Mouse (Mus musculus) liver, postnatal 0 days (tissue): Measurements from ENCODE around the gene Rap1b. TPM values are rescaled to one million over a fixed set of nuclear protein-coding genes. Genes with fewer than 3 reads are reported as not detected.
A peak's percentile ranks its signal among the peaks of the same experiment; 100 is the strongest.

Experiments used
- ATAC-seq: fragments of 200-750 bp; cut with Nextera tagmentation; 2 replicates; pipeline ENCODE4 v1.8.0; 2017; ENCODE audit warnings: mild to moderate bottlenecking, moderate library complexity
- DNase-seq: peaks from one replicate; pipeline ENCODE4 v3.0.0-alpha.2; 2016
- H3K27ac ChIP-seq: fragments of 300-500 bp; sonication (generic); 2 replicates; pipeline ENCODE4 v1.5.1; 2014; ENCODE audit warnings: antibody characterized with exemption, moderate library complexity, mild to moderate bottlenecking, low read depth
- H3K27me3 ChIP-seq: fragments of 300-500 bp; sonication (generic); 2 replicates; pipeline ENCODE4 v1.6.1; 2014; ENCODE audit warnings: low read length, control low read depth, mixed read lengths; ENCODE audit not compliant: insufficient read depth
- H3K36me3 ChIP-seq: fragments of 300-500 bp; sonication (generic); replicated peaks from 2 replicates; pipeline ENCODE4 v1.6.1; 2014; ENCODE audit warnings: mild to moderate bottlenecking, control low read depth, low read length, moderate library complexity, mixed read lengths; ENCODE audit not compliant: insufficient read depth
- H3K4me1 ChIP-seq: fragments of 300-500 bp; sonication (generic); 2 replicates; pipeline ENCODE4 v1.6.1; 2014; ENCODE audit warnings: antibody characterized with exemption, mild to moderate bottlenecking, control low read depth; ENCODE audit not compliant: insufficient read depth
- H3K4me2 ChIP-seq: fragments of 300-500 bp; sonication (generic); 2 replicates; pipeline ENCODE4 v1.6.1; 2014; ENCODE audit warnings: low read depth, mild to moderate bottlenecking, low read length, moderate library complexity, mixed read lengths
- H3K4me3 ChIP-seq: fragments of 300-500 bp; sonication (generic); 2 replicates; pipeline ENCODE4 v1.5.1; 2014; ENCODE audit warnings: low read depth, low read length
- H3K9ac ChIP-seq: fragments of 300-500 bp; sonication (generic); replicated peaks from 2 replicates; pipeline ENCODE4 v1.6.1; 2014; ENCODE audit warnings: mild to moderate bottlenecking, moderate library complexity
- H3K9me3 ChIP-seq: fragments of 300-500 bp; sonication (generic); 2 replicates; pipeline ENCODE4 v1.6.1; 2016; ENCODE audit warnings: mild to moderate bottlenecking, control low read depth, low read length, mixed read lengths
- CTCF ChIP-seq: sonication (generic); IDR thresholded peaks from 2 replicates; pipeline ENCODE4 v1.5.1; 2016; ENCODE audit warnings: antibody characterized with exemption, low read depth
- EP300 ChIP-seq: IDR thresholded peaks from 2 replicates; pipeline ENCODE4 v1.6.1; 2016; ENCODE audit warnings: antibody characterized with exemption, low read depth, mild to moderate bottlenecking
- WGBS: fragments of 180-500 bp; shearing (Covaris S2); extraction: QIAGEN DNeasy Blood & Tissue Kit; methylation state at CpG from one replicate; pipeline ENCODE4 v1.1.7; 2014; ENCODE audit not compliant: insufficient replicate concordance; 5-methylcytosine and 5-hydroxymethylcytosine counted together
- polyA plus RNA-seq: library from polyadenylated mRNA; unstranded; fragments of >200 nt; fragmentation: Nextera tagmentation; extraction: Ambion mirVana; gene quantifications from 2 replicates; pipeline ENCODE4 v1.2.1, GENCODE M21; 2015

The Rap1b gene
- polyA plus RNA-seq, 1 experiment from 2014 or later = 105 TPM

DNA sequence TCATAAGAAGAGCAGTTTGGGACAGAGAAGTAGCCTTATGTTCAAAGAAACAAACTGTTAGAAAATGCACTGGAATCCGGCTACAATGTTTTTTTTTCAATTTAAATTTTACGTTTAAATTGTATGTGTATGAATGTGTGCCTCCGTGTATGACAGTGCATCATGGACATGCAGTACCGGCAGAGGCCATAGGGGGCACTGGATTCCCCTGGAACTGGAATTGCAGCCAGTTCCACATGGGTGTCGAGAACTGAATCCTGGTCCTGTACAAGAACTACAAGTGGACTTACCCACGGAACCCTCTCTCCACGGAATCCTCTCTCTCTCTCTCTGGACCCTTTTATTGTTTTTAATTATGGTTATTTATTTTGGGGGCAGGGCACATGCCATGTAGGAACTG is 49.7 kb downstream of the Rap1b start:
- H3K27ac ChIP-seq = no peak overlapping the region
- no peak overlapping the region for H3K4me2 ChIP-seq
- H3K9ac ChIP-seq = no peak overlapping the region
- WGBS = 91% methylated on average over 7 of the region's 7 CpGs
- DNase-seq (peak; percentile 50), ATAC-seq (no peak)
- TF ChIP-seq EP300 = no peak
- TF ChIP-seq CTCF = peak; percentile 69
- H3K27me3 ChIP-seq = no peaks in the 10 kb centered on the region
- no peaks in the 10 kb centered on the region for H3K36me3 ChIP-seq
- no peaks in the 10 kb centered on the region for H3K9me3 ChIP-seq
- no peak overlapping the region for H3K4me3 ChIP-seq
- peaks cover 15% of the 10 kb centered on the region for H3K4me1 ChIP-seq

DNA sequence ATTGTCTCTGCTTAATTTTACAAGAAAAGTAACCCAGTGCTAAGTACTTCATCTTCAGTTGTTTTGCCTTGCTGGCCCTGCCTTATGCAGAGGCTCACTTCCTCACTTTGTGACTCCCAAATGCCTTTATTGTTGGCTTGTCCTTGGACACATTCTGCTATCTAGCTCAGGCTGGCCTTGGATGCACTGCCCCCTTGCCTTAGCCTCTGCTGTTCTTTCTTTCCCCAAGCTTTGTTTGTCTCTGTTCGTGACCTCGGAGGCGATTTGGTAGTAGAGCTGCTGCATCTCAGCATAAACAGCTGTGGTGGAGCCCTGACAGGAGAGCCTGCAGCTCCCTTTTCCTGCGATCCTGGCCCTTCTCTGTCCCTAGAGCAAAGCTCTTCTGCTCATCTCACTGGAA is 50.6 kb downstream of the Rap1b start:
- DNase-seq = no peak
- H3K9me3 ChIP-seq = no peaks in the 10 kb centered on the region
- 65% methylated on average over 4 of the region's 4 CpGs for WGBS

DNA sequence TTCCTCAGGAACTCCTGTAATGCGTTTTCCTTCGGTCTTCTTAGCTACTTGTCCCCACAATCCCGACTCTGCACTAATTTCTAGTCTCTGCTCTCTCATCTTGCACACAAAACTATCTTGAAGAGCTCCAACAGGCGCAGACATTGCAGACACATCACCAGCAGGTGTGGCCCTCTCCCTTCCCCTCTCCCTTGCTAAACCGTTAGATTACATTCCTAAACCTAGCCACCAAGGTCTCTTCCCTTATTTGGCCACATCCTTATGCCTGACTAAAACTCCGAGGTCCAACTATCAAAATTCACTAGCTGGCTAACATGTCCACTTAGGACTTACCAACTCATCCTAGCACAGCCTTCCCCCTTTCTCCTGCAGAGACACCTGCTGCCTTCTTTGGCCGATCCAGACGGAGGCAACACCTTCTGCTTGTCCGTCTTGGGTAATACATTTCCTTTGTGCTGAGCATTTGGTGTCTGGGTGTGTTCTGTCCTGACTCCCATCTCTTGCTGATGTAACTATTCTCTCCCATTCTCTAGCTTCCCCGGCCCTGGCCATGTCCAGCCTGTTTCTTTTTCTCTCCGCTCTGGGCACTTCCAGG is 52.3 kb downstream of the Rap1b start:
- H3K36me3 ChIP-seq = peaks cover 3% of the 10 kb centered on the region; the same call in 1 of the 2 replicates
- 52% methylated on average over 11 of the region's 11 CpGs for WGBS
- peak overlapping the region; percentile 53 for H3K9ac ChIP-seq
- peak overlapping the region; percentile 85 for H3K27ac ChIP-seq
- peak overlapping the region; percentile 89 for H3K4me3 ChIP-seq
- TF ChIP-seq EP300 = no peak
- TF ChIP-seq CTCF = 0 out of 2 replicates have a peak, but pooled peaks have one; percentile 18
- no peak for DNase-seq
- no peaks in the 10 kb centered on the region for H3K27me3 ChIP-seq
- H3K4me2 ChIP-seq = peak overlapping the region; percentile 75
- H3K9me3 ChIP-seq = no peaks in the 10 kb centered on the region
- peaks cover 22% of the 10 kb centered on the region for H3K4me1 ChIP-seq
- no peak for ATAC-seq

More for the DNA sequence above, 50.6 kb downstream of the Rap1b start:
- Histone ChIP-seq H3K4me2 (no peak overlapping the region), H3K9ac (no peak overlapping the region), H3K27me3 (no peaks in the 10 kb centered on the region), H3K27ac (no peak overlapping the region), H3K4me3 (no peak overlapping the region), H3K4me1 (peaks cover 22% of the 10 kb centered on the region), H3K36me3 (no peaks in the 10 kb centered on the region)
- TF ChIP-seq EP300 (no peak), CTCF (no peak)
- ATAC-seq = no peak

DNA sequence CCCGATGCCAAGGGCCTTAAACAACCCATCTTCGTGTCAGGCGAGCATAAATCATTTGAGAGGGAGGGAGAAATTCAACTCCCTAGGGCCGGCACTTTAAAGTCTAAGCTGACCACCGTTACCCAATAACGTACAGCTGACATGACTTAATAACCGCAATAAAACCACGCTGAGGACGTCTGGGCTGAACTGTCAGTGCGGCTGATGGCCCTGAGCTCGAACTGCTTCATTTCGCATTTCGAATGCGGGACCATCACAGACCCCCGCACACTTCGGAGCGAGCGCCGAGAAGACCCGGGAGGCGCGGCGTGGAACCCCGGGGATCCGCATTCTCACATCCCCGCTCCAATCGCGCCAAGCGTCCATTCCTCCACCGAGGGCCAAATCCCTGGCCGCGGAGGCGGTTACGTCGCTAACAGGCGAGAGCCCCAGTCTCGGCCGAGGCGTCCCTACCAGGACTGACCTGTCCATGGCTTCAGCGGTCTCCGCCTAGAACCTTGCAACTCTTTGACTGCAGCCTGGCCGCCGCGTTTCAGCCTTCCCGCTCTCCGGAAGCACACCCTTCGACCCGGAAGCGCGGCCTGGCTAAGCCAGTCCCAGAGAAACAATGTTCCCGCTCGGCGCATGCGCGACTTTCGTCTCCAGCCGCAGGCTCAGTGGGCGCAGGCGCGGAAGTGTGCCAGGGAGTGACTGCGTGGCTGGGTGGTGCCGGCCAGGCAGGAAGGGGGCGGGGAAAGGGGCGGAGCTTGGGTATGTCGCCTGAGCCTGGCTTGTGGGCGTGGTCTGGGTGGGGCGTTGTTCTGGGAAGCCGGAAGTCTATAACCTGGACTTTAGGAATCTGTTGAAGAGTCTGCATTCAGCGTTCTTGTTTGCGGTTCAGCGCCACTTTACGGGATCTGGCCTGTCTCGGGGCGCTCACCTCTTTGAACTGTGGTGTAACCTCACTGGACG is 53.4 kb downstream of the Rap1b start, which contains the start of gene Nup107:
Nup107 (minus strand) TSS at position 565 of the 951 bp plus-strand sequence.
- no peak for TF ChIP-seq EP300
- TF ChIP-seq CTCF = no peak
- H3K4me3 ChIP-seq = peak within 1 kb of the TSS; percentile 89
- peaks cover 22% of the 10 kb centered on the region for H3K4me1 ChIP-seq
- WGBS = under 1% methylated on average over 75 of the region's 75 CpGs
- no peaks in the 10 kb centered on the region for H3K9me3 ChIP-seq
- H3K27ac ChIP-seq = peak within 1 kb of the TSS; percentile 85
- ATAC-seq (peak; percentile 98), DNase-seq (peak; percentile 100)
- H3K27me3 ChIP-seq = no peaks in the 10 kb centered on the region
- H3K36me3 ChIP-seq = peaks cover 7% of the 10 kb centered on the region
- H3K9ac ChIP-seq = peak within 1 kb of the TSS; percentile 85
- peak within 1 kb of the TSS; percentile 85 for H3K4me2 ChIP-seq

DNA sequence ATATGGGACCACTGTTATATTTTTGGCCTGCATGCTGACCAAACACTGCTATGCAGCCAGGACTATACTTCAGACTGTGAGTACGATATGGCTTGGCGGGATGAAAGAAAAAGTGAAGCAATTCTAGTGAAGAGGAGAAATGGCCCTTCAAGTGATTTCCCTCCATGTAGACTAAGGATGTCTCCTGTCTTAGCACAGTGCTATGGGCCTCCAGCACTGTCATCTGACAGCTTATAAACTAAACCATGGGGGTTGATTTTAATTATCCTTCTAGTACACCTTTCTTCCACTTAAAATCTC is 54.7 kb downstream of the Rap1b start:
- ATAC-seq (no peak), DNase-seq (no peak)
- Histone ChIP-seq H3K27ac (no peak overlapping the region), H3K4me1 (peaks cover 22% of the 10 kb centered on the region), H3K4me3 (peak overlapping the region; percentile 89; the same call in 1 of the 2 replicates), H3K9me3 (no peaks in the 10 kb centered on the region), H3K36me3 (peaks cover 16% of the 10 kb centered on the region), H3K4me2 (peak overlapping the region; percentile 85), H3K9ac (peak overlapping the region; percentile 85), H3K27me3 (no peaks in the 10 kb centered on the region)
- TF ChIP-seq CTCF (no peak), EP300 (no peak)
- WGBS = 97% methylated on average over 2 of the region's 2 CpGs
